Mouse (Mus musculus): ENCODE data around the gene Rgl1.

Rgl1 gene

GRCm38 (mm10) chr1:152717329-152717728 lies 48.8 kb downstream of the Rgl1 start:
- DNase-seq (ENCODE audit: low spot score in 2 of 2): no peak

GRCm38 (mm10) chr1:152714405-152714804 lies 51.7 kb downstream of the Rgl1 start:
- no peak for DNase-seq (ENCODE audit: low spot score in 2 of 2)

GRCm38 (mm10) chr1:152713924-152714323 lies 52.2 kb downstream of the Rgl1 start:
- no peak for DNase-seq (ENCODE audit: low spot score in 2 of 2)

- DNase-seq (ENCODE audit: low spot score in 2 of 2): no peak
Measured at GRCm38 (mm10) chr1:152711037-152711436, 55.1 kb downstream of the Rgl1 start.

GRCm38 (mm10) chr1:152707560-152707959 lies 58.6 kb downstream of the Rgl1 start:
- DNase-seq (ENCODE audit: low spot score in 2 of 2): no peak

- DNase-seq (ENCODE audit: low spot score in 2 of 2): no peak
Measured at GRCm38 (mm10) chr1:152703941-152704340, 62.2 kb downstream of the Rgl1 start.

GRCm38 (mm10) chr1:152702920-152703319 lies 63.2 kb downstream of the Rgl1 start:
- no peak for DNase-seq (ENCODE audit: low spot score in 2 of 2)

- no peak for DNase-seq (ENCODE audit: low spot score in 2 of 2)
Measured at GRCm38 (mm10) chr1:152701066-152701465, 65.1 kb downstream of the Rgl1 start.

GRCm38 (mm10) chr1:152697341-152697740 lies 68.8 kb downstream of the Rgl1 start:
- no peak for DNase-seq (ENCODE audit: low spot score in 2 of 2)

GRCm38 (mm10) chr1:152695491-152695890 lies 70.7 kb downstream of the Rgl1 start:
- no peak for DNase-seq (ENCODE audit: low spot score in 2 of 2)

GRCm38 (mm10) chr1:152689968-152690367 lies 76.2 kb downstream of the Rgl1 start:
- DNase-seq (ENCODE audit: low spot score in 2 of 2): no peak

GRCm38 (mm10) chr1:152687733-152688181 lies 78.4 kb downstream of the Rgl1 start:
- DNase-seq (ENCODE audit: low spot score in 2 of 2): no peak

- no peak for DNase-seq (ENCODE audit: low spot score in 2 of 2)
Measured at GRCm38 (mm10) chr1:152687099-152687730, 78.9 kb downstream of the Rgl1 start.

GRCm38 (mm10) chr1:152685531-152685930 lies 80.6 kb downstream of the Rgl1 start:
- DNase-seq (ENCODE audit: low spot score in 2 of 2): no peak

GRCm38 (mm10) chr1:152682368-152683194 lies 83.6 kb downstream of the Rgl1 start:
- DNase-seq (ENCODE audit: low spot score in 2 of 2): no peak

GRCm38 (mm10) chr1:152681676-152682367 lies 84.3 kb downstream of the Rgl1 start:
- DNase-seq (ENCODE audit: low spot score in 2 of 2): no peak

- no peak for DNase-seq (ENCODE audit: low spot score in 2 of 2)
Measured at GRCm38 (mm10) chr1:152681116-152681515, 85.0 kb downstream of the Rgl1 start.

GRCm38 (mm10) chr1:152678451-152678850 lies 87.7 kb downstream of the Rgl1 start:
- peak; percentile 32 to 77 for DNase-seq (ENCODE audit: low spot score in 2 of 2)

GRCm38 (mm10) chr1:152677482-152678211 lies 88.5 kb downstream of the Rgl1 start:
- no peak for DNase-seq (ENCODE audit: low spot score in 2 of 2)

- DNase-seq (ENCODE audit: low spot score in 2 of 2): no peak
Measured at GRCm38 (mm10) chr1:152669446-152670180, 96.5 kb downstream of the Rgl1 start.

- DNase-seq (ENCODE audit: low spot score in 2 of 2): no peak
Measured at GRCm38 (mm10) chr1:152660436-152660835, 105.7 kb downstream of the Rgl1 start.

Data from spleen, postnatal 10 days (tissue).